Mouse (Mus musculus): ENCODE results near the gene Ifitm1. TPM values are rescaled to one million over a fixed set of nuclear protein-coding genes. Genes with fewer than 3 reads are reported as not detected.

Ifitm1 gene
- polyA plus RNA-seq, 1 experiment from 2014 or later = 33.5 TPM

GRCm38 (mm10) chr7:140991117-140991689 lies 24.2 kb downstream of the Ifitm1 start:
- ATAC-seq (replicated peaks; ENCODE audit: low FRiP score) (no peak), DNase-seq (ENCODE audit: low spot score) (no peak)
- no peaks in the 10 kb centered on the region for H3K9me3 ChIP-seq (ENCODE audit: control insufficient read depth, low read length)
- no peak overlapping the region for H3K9ac ChIP-seq (ENCODE audit: low read depth, low read length)
- H3K27me3 ChIP-seq (replicated peaks; ENCODE audit: control insufficient read depth, insufficient read depth, low read length) = no peaks in the 10 kb centered on the region
- H3K4me3 ChIP-seq (ENCODE audit: low read depth, low read length) = no peak overlapping the region
- 60% methylated on average over 14 of the region's 14 CpGs for WGBS
- no peak overlapping the region for H3K27ac ChIP-seq (ENCODE audit: low read depth, low read length)
- no peak overlapping the region for H3K4me2 ChIP-seq
- H3K36me3 ChIP-seq (ENCODE audit: control insufficient read depth, insufficient read depth, low read length) = no peaks in the 10 kb centered on the region
- H3K4me1 ChIP-seq (replicated peaks; ENCODE audit: control insufficient read depth, insufficient read depth, low read length) = 0 out of 2 replicates have a peak, but pooled peaks cover 2% of the 10 kb centered on the region

GRCm38 (mm10) chr7:140997817-140998216 lies 30.8 kb downstream of the Ifitm1 start:
- WGBS = 39% methylated on average over 1 of the region's 1 CpGs
- ATAC-seq (replicated peaks; ENCODE audit: low FRiP score) = no peak

DNA sequence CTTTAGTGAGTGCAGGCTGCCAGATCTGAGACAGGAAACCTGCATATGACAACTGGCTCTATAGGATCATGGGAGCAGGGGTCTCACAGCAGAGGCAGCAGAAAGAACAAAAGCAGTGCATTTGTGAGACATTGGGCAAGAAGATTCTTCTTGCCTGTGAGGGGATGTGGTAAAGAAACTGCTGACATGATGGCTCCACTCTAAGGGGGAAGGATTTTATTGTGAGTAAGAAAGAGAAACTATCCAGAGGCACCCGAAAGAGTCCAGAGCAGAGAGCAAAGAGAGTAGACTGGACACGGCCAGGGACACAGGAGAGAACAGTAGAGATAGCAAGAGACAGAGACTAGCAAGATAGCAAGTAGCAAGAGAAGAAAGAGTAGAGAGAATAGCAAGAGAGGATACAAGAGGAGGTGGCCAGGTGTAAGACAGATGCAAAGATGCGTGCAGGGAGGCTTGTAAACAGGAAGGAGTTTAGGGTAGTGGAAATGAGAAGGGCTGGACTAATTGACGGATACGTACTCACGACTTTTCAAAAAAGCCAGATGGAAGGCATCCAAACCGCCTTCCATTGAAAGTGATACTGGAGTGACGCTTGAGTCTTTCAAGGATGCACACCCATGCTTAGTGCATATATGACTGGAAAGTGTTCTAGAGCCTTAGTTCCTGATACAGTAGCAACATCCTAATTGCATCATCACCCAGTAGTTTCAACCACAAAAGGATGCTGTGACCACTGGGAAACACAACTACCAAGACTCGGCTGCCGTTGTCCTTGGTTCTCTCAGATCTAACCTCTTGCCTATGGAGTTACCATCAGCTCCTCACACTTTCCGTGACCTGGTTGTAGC lies 32.1 kb downstream of the Ifitm1 start:
- DNase-seq (ENCODE audit: low spot score) = no peak
- Histone ChIP-seq H3K9ac (ENCODE audit: low read depth, low read length) (no peak overlapping the region), H3K27ac (ENCODE audit: low read depth, low read length) (no peak overlapping the region), H3K36me3 (ENCODE audit: control insufficient read depth, insufficient read depth, low read length) (no peaks in the 10 kb centered on the region), H3K4me1 (replicated peaks; ENCODE audit: control insufficient read depth, insufficient read depth, low read length) (no peaks in the 10 kb centered on the region), H3K9me3 (ENCODE audit: control insufficient read depth, low read length) (no peaks in the 10 kb centered on the region), H3K27me3 (replicated peaks; ENCODE audit: control insufficient read depth, insufficient read depth, low read length) (no peaks in the 10 kb centered on the region), H3K4me3 (ENCODE audit: low read depth, low read length) (no peak overlapping the region), H3K4me2 (no peak overlapping the region)
- no peak for ATAC-seq (replicated peaks; ENCODE audit: low FRiP score)
- WGBS = 66% methylated on average over 11 of the region's 11 CpGs

More at GRCm38 (mm10) chr7:140997817-140998216, 30.8 kb downstream of the Ifitm1 start:
- Histone ChIP-seq H3K4me1 (replicated peaks; ENCODE audit: control insufficient read depth, insufficient read depth, low read length) (no peaks in the 10 kb centered on the region), H3K9me3 (ENCODE audit: control insufficient read depth, low read length) (no peaks in the 10 kb centered on the region), H3K4me3 (ENCODE audit: low read depth, low read length) (no peak overlapping the region), H3K27ac (ENCODE audit: low read depth, low read length) (no peak overlapping the region), H3K36me3 (ENCODE audit: control insufficient read depth, insufficient read depth, low read length) (no peaks in the 10 kb centered on the region), H3K4me2 (no peak overlapping the region), H3K9ac (ENCODE audit: low read depth, low read length) (no peak overlapping the region), H3K27me3 (replicated peaks; ENCODE audit: control insufficient read depth, insufficient read depth, low read length) (no peaks in the 10 kb centered on the region)
- DNase-seq (ENCODE audit: low spot score) = no peak

- Histone ChIP-seq H3K4me2 (no peak overlapping the region), H3K4me3 (ENCODE audit: low read depth, low read length) (no peak overlapping the region), H3K27ac (ENCODE audit: low read depth, low read length) (no peak overlapping the region), H3K9me3 (ENCODE audit: control insufficient read depth, low read length) (no peaks in the 10 kb centered on the region), H3K9ac (ENCODE audit: low read depth, low read length) (no peak overlapping the region), H3K27me3 (replicated peaks; ENCODE audit: control insufficient read depth, insufficient read depth, low read length) (no peaks in the 10 kb centered on the region), H3K36me3 (ENCODE audit: control insufficient read depth, insufficient read depth, low read length) (no peaks in the 10 kb centered on the region), H3K4me1 (replicated peaks; ENCODE audit: control insufficient read depth, insufficient read depth, low read length) (no peaks in the 10 kb centered on the region)
- no peak for ATAC-seq (replicated peaks; ENCODE audit: low FRiP score)
- WGBS = 72% methylated on average over 15 of the region's 15 CpGs
- no peak for DNase-seq (ENCODE audit: low spot score)
Measured at GRCm38 (mm10) chr7:141000881-141001708, 34.1 kb downstream of the Ifitm1 start.

- H3K4me2 ChIP-seq = no peak overlapping the region
- no peak overlapping the region for H3K9ac ChIP-seq (ENCODE audit: low read depth, low read length)
- DNase-seq (ENCODE audit: low spot score) = no peak
- ATAC-seq (replicated peaks; ENCODE audit: low FRiP score) = no peak
- no peak overlapping the region for H3K4me3 ChIP-seq (ENCODE audit: low read depth, low read length)
- H3K9me3 ChIP-seq (ENCODE audit: control insufficient read depth, low read length) = no peaks in the 10 kb centered on the region
- H3K27ac ChIP-seq (ENCODE audit: low read depth, low read length) = no peak overlapping the region
- 74% methylated on average over 5 of the region's 5 CpGs for WGBS
- H3K27me3 ChIP-seq (replicated peaks; ENCODE audit: control insufficient read depth, insufficient read depth, low read length) = no peaks in the 10 kb centered on the region
- no peaks in the 10 kb centered on the region for H3K36me3 ChIP-seq (ENCODE audit: control insufficient read depth, insufficient read depth, low read length)
- no peaks in the 10 kb centered on the region; the same call in 1 of the 2 replicates for H3K4me1 ChIP-seq (replicated peaks; ENCODE audit: control insufficient read depth, insufficient read depth, low read length)
Measured at GRCm38 (mm10) chr7:141003248-141004010, 36.4 kb downstream of the Ifitm1 start.

- H3K9ac ChIP-seq (ENCODE audit: low read depth, low read length) = no peak overlapping the region
- 73% methylated on average over 6 of the region's 6 CpGs for WGBS
- no peak for ATAC-seq (replicated peaks; ENCODE audit: low FRiP score)
Measured at GRCm38 (mm10) chr7:141006446-141006845, 39.4 kb downstream of the Ifitm1 start.

GRCm38 (mm10) chr7:141006914-141007313 lies 39.9 kb downstream of the Ifitm1 start:
- Histone ChIP-seq H3K9me3 (ENCODE audit: control insufficient read depth, low read length) (no peaks in the 10 kb centered on the region), H3K36me3 (ENCODE audit: control insufficient read depth, insufficient read depth, low read length) (no peaks in the 10 kb centered on the region), H3K4me2 (no peak overlapping the region), H3K9ac (ENCODE audit: low read depth, low read length) (no peak overlapping the region), H3K27ac (ENCODE audit: low read depth, low read length) (no peak overlapping the region), H3K27me3 (replicated peaks; ENCODE audit: control insufficient read depth, insufficient read depth, low read length) (no peaks in the 10 kb centered on the region), H3K4me1 (replicated peaks; ENCODE audit: control insufficient read depth, insufficient read depth, low read length) (peaks cover 28% of the 10 kb centered on the region), H3K4me3 (ENCODE audit: low read depth, low read length) (no peak overlapping the region)
- 81% methylated on average over 5 of the region's 5 CpGs for WGBS
- no peak for ATAC-seq (replicated peaks; ENCODE audit: low FRiP score)
- DNase-seq (ENCODE audit: low spot score) = no peak

More at GRCm38 (mm10) chr7:141006446-141006845, 39.4 kb downstream of the Ifitm1 start:
- no peak overlapping the region for H3K4me3 ChIP-seq (ENCODE audit: low read depth, low read length)
- H3K27me3 ChIP-seq (replicated peaks; ENCODE audit: control insufficient read depth, insufficient read depth, low read length) = no peaks in the 10 kb centered on the region
- H3K4me1 ChIP-seq (replicated peaks; ENCODE audit: control insufficient read depth, insufficient read depth, low read length) = peaks cover 23% of the 10 kb centered on the region
- H3K36me3 ChIP-seq (ENCODE audit: control insufficient read depth, insufficient read depth, low read length) = no peaks in the 10 kb centered on the region
- no peak overlapping the region for H3K4me2 ChIP-seq
- DNase-seq (ENCODE audit: low spot score) = no peak
- H3K9me3 ChIP-seq (ENCODE audit: control insufficient read depth, low read length) = no peaks in the 10 kb centered on the region
- H3K27ac ChIP-seq (ENCODE audit: low read depth, low read length) = no peak overlapping the region

DNA sequence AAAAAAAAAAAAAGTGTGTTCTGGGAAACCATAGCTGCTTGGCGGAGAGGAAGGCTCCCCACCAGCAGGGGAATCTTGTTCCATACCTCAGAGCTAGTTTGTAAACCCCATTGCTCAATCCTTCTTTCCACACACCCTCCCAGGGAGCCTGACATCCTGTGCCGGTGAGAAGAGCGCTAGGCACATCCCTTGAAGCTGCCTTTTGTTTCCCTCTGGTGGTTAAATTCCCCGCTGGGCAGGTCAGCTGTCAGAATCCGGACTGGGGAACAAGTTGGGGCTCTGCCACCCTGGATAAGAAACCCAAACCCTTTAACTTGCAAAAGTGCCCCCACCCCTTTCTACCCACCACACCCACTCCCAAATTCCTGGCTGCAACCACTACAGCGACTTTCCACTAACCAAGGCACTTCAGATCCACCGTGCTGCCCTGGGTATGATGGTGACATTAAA lies 41.3 kb downstream of the Ifitm1 start:
- Histone ChIP-seq H3K4me1 (replicated peaks; ENCODE audit: control insufficient read depth, insufficient read depth, low read length) (peaks cover 29% of the 10 kb centered on the region), H3K27me3 (replicated peaks; ENCODE audit: control insufficient read depth, insufficient read depth, low read length) (no peaks in the 10 kb centered on the region), H3K4me2 (peak overlapping the region; percentile 63), H3K4me3 (ENCODE audit: low read depth, low read length) (0 out of 2 replicates have a peak overlapping the region, but pooled peaks have one; percentile 14), H3K27ac (ENCODE audit: low read depth, low read length) (no peak overlapping the region), H3K9me3 (ENCODE audit: control insufficient read depth, low read length) (no peaks in the 10 kb centered on the region), H3K9ac (ENCODE audit: low read depth, low read length) (0 out of 2 replicates have a peak overlapping the region, but pooled peaks have one; percentile 37), H3K36me3 (ENCODE audit: control insufficient read depth, insufficient read depth, low read length) (no peaks in the 10 kb centered on the region)
- ATAC-seq (replicated peaks; ENCODE audit: low FRiP score) (no peak), DNase-seq (ENCODE audit: low spot score) (peak; percentile 46)
- 10% methylated on average over 7 of the region's 7 CpGs for WGBS

Data from liver, embryonic 11.5 days (tissue).